Mouse (Mus musculus): ENCODE data around the gene Hsd17b7.

The Hsd17b7 gene

DNA sequence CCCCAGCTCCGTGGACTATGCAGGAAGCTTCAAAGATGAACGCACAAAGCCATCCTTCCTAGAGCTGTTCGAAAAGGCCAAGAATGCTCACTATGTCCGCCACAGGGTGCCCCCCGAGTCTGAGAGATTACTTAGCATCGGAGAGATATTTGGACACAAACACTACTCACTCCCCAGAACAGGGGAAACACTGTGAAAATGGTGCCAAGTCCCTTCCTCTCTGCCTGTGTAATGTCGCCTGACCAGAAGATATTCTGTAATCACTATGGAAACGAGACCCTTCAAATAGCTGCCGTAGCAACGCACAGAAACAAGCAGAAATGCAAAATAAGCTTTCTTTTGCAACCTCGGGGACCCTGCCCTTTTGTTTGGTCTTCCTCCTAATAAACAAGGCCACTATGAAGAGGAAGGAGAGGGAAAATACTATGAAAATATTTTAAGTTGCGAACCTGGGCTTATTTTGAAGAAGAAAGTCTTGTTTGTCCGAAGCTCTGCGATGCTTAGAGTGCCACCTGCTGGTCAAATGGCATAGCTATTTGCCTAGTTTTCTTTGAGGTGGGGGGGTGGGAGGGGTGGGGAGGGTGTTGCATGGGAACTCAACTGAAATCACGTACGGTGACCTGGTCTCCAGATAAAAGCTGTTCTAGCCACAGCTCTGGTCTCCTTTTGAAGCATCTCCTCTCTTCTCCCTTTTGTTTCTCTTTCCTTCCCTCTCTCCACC lies 34.9 kb downstream of the Hsd17b7 start:
- DNase-seq, result peak; percentile 60

DNA sequence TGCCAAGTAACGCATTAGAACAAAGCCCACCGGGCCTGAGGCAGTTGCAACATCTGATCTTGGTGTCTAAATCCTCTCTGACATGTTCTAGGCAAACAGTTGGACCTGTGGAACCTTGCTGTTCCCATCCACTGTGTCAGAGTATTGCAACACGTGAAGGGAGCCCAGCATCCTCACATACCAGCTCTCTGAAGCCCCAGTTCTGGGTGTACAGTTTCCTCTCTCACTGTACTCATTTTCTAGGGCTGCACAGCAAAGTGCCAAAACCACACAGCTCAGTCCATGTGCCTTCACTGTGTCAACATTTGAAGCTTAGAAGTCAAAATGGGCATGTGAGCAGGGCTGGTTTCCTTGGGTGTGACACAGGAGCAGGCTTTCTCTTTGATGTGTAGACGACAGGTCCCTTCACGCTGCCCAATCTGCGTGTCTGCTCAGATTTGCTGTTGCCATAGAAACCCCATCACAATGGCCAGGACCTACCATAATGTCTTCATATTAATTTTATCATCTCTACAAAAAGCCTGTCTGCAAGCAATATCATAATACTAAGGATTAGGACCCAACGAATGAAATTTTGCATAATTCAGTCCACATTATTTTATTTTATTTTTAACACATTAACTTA lies 36.8 kb downstream of the Hsd17b7 start:
- DNase-seq, result no peak

DNA sequence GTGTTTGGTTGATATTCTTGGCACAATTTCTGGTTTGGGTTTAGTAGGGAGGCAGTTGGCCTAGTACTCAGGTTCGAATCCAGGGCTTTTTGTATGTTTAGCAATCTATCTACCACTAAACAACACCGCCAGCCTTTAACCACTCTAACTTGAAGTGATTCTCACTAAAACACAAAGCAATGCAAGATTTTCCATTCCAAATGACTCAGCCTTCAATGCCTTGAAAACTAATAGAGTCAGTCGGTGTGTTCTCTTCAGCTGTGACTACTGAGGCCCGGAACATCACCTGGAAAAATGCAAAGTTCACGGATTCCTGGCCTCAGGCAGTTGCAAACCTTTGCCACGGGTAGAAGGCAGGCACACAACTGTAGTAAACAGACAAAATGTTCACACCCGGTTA lies 37.3 kb downstream of the Hsd17b7 start:
- no peak for DNase-seq

DNA sequence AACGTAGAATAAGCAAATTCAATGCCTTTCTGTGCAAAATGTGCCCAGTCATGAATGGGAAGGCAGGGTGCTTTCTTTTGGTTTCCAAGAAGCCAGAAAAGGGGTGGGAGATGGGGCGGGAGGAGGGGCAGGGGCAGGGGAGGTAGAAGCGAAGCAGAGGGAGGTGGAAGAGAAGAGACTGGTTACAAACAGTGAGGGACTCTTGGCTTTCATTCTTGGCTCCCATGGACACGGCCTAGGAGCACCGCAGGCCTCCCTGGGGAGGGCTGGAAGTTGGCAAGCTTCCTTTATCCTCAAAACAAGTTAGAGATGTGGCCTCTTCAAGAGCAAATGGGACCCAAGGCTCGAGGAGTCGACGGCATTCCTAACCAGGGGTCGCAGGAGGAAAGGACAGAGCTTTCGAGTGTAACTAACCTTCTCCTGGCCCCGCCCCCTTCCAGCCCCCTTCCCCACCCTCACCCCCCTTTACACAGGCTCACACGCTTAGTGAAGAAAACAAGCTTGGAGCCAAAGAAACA lies 40.5 kb downstream of the Hsd17b7 start, which contains the start of gene Ccdc190:
Ccdc190 (plus strand) TSS at position 195 of the 518 bp plus-strand sequence.
- no peak for DNase-seq

DNA sequence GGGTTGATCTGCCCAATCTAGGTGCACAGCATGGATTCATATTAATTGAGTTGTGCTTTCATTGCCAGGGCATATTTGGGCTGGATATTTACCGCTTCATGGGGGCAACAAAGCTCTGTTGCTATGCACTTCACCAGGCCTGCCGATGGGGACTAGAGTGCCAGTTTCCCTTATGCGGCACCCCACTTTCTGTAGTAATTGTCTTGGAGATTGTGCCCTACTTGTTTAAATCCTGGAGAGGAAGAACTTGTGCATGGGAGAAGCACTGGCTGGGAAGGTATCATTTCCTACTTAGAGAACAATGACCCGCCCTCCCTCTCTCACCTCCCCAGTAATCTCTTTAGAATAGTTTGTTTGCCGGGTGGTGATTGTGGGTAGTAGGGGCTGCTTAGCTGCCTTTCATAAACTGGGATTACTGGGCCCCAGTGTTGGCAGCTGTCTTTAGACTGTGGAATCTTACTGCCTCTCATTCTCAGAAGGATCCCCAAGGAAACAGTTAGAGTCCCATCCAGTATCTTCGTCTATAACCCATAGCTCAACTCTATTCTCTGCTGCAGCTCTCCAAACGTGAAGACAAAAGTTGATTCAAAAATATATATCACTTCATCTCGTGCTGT lies 41.2 kb downstream of the Hsd17b7 start:
- no peak for DNase-seq

DNA sequence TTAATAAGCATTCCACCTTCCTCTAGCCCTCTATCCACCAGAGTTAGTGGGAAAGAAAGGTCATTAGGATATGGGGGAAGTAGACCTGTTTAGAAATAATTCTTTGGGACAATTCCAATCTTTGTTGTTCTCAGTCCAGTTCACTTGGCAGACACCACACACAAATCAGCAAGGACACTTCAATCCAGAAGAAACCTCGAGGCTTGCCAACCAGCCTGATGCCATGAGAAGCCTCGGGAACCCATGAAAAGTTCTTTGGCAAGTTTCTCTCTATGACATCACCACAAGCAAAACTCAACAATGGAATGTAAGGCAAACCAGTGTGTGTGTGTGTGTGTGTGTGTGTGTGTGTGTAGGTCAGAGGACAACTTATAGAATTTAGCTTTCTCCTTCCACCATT lies 44.5 kb downstream of the Hsd17b7 start:
- no peak for DNase-seq

DNA sequence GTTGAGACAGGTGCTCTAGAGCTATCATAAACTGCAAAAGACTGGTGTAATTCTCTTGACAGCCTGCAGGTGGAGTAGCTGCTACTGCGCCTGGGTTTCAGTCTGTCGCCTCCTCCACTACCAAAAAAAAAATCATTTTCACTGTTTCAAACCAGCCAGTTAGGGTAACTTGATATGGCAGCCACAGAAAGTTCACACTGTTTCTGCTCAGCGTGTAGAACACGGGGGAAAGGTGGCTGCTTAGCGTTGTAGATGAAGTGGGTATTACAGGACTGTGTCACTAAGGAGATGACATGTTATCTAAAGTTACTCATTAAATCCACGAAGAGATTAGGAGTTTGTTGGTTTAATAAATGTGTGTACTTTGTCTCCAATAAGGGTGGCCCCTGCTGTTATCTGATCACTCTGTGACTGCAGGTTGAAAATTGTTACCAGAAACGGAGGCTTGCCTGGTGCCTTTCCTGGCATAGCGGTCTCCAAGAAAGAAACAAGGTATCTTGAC lies 47.3 kb downstream of the Hsd17b7 start:
- DNase-seq, result peak; percentile 33

DNA sequence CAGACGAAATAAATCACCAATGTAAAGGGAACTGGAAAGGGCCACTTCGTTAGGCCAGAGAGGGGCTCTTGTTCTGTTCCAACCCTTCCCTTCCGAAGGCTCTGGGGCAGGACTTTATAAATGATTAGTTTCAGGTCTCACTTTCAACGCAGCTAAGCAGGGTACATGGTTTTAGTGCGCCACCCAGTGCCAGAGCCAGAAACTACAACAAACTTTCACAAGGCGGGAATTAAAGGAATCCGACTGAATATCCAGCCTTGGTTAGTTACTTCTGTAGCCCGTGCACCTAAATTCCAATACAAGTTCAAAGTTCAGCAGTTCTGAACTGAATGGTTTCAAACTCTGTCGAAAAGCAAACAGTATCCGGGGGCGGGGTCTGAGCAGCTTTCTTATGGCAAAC lies 49.8 kb downstream of the Hsd17b7 start:
- peak; percentile 71 for DNase-seq

DNA sequence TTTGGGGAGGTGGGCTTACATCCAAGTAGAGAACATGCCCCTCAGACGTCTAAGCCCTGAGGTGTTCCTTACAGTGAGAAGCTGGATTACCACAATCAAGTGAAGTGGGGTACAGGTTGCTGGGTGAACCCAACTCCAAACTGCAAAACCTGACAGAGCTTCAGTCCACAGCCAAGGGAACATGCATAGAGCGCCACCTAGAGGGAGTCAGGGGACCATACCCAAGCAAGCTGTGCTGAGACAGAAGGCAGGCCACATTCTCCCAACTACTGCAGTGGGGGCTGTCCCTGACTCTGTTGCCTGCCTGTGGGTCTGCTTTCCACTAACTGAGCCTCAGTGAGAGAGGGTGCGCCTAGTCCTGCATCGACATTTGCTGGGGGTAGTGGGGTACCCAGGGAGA lies 51.0 kb downstream of the Hsd17b7 start:
- DNase-seq, result peak; percentile 24

DNA sequence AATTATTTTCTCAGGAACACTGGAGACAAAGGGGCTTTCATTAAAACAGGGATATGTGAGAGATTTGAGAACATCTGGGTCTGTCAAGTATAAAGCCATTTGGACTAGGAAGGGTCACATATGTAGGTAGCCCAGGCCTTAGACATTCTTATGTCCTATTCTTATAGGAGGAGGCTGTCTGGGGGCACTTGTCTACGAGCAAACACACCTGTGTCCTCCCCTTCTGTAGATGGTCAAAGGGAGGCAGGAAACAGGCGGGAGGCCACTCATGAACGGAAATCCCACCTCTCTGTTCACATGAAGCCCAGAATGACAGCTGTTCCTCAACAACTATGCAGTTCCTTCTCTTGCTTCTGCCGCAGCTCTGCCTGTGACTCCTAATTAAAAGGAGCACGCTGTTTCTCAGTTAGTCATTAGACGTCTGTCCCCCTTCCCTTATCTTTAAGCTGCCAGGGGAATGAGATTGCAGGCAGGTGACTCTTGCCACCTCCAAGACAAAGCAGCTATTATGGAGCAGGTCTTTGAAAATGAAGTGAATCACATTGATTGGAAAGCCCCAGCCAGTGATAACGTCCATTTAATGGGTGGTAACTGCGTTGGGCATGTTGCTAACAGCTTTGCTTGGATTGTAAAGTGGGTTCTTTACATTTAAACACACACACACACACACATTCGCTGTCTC lies 51.8 kb downstream of the Hsd17b7 start:
- no peak for DNase-seq

DNA sequence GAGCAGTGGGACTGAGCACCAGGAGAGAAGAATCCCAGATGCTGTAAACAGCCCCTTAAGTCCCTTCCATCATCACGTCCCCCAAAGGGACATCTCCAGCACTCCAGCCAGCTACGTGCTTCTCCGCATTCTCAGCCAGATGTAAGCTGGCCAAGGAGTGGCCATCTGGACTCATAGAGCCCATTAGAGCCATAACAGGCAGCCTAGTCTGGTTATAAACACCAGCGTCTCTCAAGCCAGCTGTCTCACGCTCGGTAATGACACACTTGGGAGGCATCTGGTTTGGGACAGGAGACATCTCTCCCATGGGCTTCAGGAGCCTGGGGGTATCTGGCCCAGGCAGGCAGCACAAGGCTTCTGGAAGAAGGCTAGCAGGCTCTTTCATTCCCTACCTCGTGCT lies 52.4 kb downstream of the Hsd17b7 start:
- DNase-seq, result no peak

DNA sequence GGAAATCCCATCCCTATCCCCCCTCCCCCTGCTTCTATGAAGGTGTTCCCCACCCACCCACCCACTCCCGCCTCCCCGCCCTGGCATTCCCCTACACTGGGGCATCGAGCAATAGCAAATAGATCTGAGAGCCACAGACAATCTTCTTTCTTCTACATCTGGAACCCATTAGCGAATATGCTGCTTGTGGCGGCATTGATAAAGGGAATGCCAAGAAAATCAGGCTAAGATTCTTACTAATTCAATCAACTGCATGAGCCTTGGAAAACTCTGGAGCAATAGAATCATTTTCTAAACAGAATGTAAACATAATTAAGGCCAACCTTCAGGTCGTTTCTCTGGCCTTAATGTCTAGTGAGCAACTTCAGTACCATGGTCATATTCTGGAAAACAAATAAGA lies 57.5 kb downstream of the Hsd17b7 start:
- no peak for DNase-seq

DNA sequence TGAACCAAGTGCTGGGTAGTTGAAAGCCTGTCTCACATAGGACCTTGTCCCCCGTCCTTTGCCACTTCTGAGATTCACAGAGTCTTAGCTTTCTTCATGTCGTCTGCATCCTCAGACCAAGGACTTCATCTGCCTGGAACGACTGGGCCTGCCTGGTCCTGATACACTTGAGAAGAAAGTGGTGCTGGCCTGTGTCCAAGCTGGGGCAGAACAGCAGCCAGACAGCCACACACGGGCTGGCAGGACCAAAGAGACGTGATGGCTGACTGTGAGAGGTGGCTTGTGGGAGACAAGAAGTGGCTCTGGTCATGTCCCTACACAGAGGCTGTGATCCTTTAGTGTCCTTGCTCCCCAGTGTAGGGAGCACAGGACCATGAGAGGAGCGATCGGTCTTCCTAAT lies 58.3 kb downstream of the Hsd17b7 start:
- DNase-seq, result no peak

DNA sequence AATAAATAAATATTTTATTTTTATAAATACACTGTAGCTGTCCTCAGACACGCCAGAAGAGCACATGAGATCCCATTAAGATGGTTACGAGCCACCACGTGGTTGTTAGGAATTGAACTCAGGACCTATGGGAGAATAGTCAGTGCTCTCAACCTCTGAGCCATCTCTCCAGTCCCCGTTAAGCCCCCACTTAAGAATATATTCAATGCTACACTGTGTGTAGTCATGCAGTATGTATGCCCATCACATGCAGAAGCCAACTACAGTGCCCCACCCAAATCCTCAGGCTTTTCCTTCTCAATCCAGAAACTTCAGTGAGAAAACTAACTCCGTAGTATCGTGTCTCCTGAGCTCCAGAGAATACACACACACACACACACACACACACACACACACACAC lies 59.4 kb downstream of the Hsd17b7 start:
- DNase-seq, result no peak

DNA sequence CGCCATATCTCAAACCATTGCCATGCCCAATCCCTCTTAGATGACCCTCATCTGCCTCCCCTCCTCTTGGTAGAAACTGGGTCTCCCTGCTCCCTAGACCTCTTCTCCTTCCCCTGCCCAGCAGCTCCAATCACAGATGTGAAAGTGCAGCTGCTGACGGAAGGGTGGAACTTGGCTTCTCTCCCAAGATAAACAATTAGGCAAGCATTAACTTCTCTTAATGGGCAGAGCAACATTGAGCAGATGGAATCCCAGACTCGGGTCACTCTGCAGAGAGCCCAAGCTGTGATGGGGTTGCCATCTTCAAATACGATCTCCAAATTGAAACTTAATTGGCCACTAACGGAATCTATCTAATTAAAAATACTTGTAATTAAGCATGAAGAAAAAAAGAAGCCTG lies 59.9 kb downstream of the Hsd17b7 start:
- no peak for DNase-seq

DNA sequence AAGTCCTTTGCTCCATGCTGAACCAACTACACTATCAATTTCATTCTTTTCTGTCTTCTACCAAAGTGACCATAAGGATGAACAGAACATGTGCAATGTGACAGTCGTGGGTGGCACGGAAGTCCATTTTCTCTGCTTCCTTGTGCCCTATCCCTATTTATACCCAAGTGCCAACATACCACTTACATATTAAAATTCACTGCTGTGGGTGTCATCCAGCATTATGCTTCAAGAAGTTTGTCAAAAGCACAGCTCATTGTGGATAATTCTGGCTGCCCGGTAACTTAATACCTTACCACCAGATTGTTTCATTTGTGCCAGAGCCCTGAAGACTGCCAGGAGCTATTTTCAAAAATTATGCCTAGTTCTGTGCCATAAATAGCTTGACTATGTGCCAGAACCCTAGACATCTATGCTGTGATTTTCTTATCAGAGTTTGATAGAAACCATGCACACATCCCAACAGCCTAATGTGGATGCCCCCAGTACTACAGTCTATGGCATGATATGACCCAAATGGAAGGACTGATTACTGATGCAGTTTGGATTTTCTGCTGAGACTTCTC lies 68.2 kb downstream of the Hsd17b7 start:
- DNase-seq, result no peak
